Mouse (Mus musculus): ENCODE data around the gene Casp2. TPM values are rescaled to one million over a fixed set of nuclear protein-coding genes. Genes with fewer than 3 reads are reported as not detected.
A peak's percentile ranks its signal among the peaks of the same experiment; 100 is the strongest.

Casp2 gene
- 28.2 and 31.8 TPM in 2 replicates for polyA plus RNA-seq (2015; fragmentation: Nextera tagmentation; extraction: Ambion mirVana)

GRCm38 (mm10) chr6:42264626-42265312 is at the start of gene Casp2:
Casp2 (plus strand) TSS chr6:42264985.
- no peaks in the 10 kb centered on the region for H3K9me3 ChIP-seq (ENCODE audit: control insufficient read depth, low read length)
- H3K9ac ChIP-seq (ENCODE audit: low read depth, low read length) = peak within 1 kb of the TSS; percentile 98
- H3K4me3 ChIP-seq (ENCODE audit: low read length) = peak within 1 kb of the TSS; percentile 93
- H3K27me3 ChIP-seq (replicated peaks; ENCODE audit: control insufficient read depth, insufficient read depth, low read length) = no peaks in the 10 kb centered on the region
- peak within 1 kb of the TSS; percentile 92 for H3K27ac ChIP-seq (ENCODE audit: low read depth, low read length)
- H3K4me1 ChIP-seq (ENCODE audit: control insufficient read depth, insufficient read depth, low read depth, low read length) = peaks cover 7% of the 10 kb centered on the region
- H3K4me2 ChIP-seq (ENCODE audit: low read length) = peak within 1 kb of the TSS; percentile 75
- ATAC-seq = peak; percentile 100
- under 1% methylated on average over 43 of the region's 51 CpGs for WGBS
- H3K36me3 ChIP-seq (ENCODE audit: control insufficient read depth, insufficient read depth, low read length) = peaks cover 19% of the 10 kb centered on the region

GRCm38 (mm10) chr6:42215028-42215427 is 49.8 kb upstream of the Casp2 start, which contains the start of gene Tas2r144:
Tas2r144 (plus strand) TSS chr6:42215328.
- Histone ChIP-seq H3K27me3 (replicated peaks; ENCODE audit: control insufficient read depth, insufficient read depth, low read length) (no peaks in the 10 kb centered on the region), H3K4me1 (ENCODE audit: control insufficient read depth, insufficient read depth, low read depth, low read length) (no peaks in the 10 kb centered on the region), H3K4me3 (ENCODE audit: low read length) (no peak within 1 kb of the TSS), H3K27ac (ENCODE audit: low read depth, low read length) (no peak within 1 kb of the TSS), H3K9ac (ENCODE audit: low read depth, low read length) (no peak within 1 kb of the TSS), H3K36me3 (ENCODE audit: control insufficient read depth, insufficient read depth, low read length) (no peaks in the 10 kb centered on the region), H3K4me2 (ENCODE audit: low read length) (no peak within 1 kb of the TSS), H3K9me3 (ENCODE audit: control insufficient read depth, low read length) (no peaks in the 10 kb centered on the region)
- no peak for ATAC-seq
- 84% methylated on average over 2 of the region's 2 CpGs for WGBS

- no peaks in the 10 kb centered on the region for H3K27me3 ChIP-seq (replicated peaks; ENCODE audit: control insufficient read depth, insufficient read depth, low read length)
- 38% methylated on average over 3 of the region's 3 CpGs for WGBS
- no peak overlapping the region for H3K27ac ChIP-seq (ENCODE audit: low read depth, low read length)
- no peaks in the 10 kb centered on the region for H3K9me3 ChIP-seq (ENCODE audit: control insufficient read depth, low read length)
- H3K9ac ChIP-seq (ENCODE audit: low read depth, low read length) = no peak overlapping the region
- H3K4me3 ChIP-seq (ENCODE audit: low read length) = no peak overlapping the region
- H3K36me3 ChIP-seq (ENCODE audit: control insufficient read depth, insufficient read depth, low read length) = no peaks in the 10 kb centered on the region
- ATAC-seq = peak; percentile 56
- H3K4me2 ChIP-seq (ENCODE audit: low read length) = no peak overlapping the region
- H3K4me1 ChIP-seq (ENCODE audit: control insufficient read depth, insufficient read depth, low read depth, low read length) = no peaks in the 10 kb centered on the region
These were observed 42.5 kb upstream of the Casp2 start for GRCm38 (mm10) chr6:42222286-42222685.

- H3K4me1 ChIP-seq (ENCODE audit: control insufficient read depth, insufficient read depth, low read depth, low read length) = no peaks in the 10 kb centered on the region
- ATAC-seq = no peak
- H3K36me3 ChIP-seq (ENCODE audit: control insufficient read depth, insufficient read depth, low read length) = no peaks in the 10 kb centered on the region
- WGBS = 78% methylated on average over 4 of the region's 4 CpGs
- no peak overlapping the region for H3K4me3 ChIP-seq (ENCODE audit: low read length)
- no peaks in the 10 kb centered on the region for H3K27me3 ChIP-seq (replicated peaks; ENCODE audit: control insufficient read depth, insufficient read depth, low read length)
- H3K4me2 ChIP-seq (ENCODE audit: low read length) = no peak overlapping the region
- no peak overlapping the region for H3K9ac ChIP-seq (ENCODE audit: low read depth, low read length)
- H3K9me3 ChIP-seq (ENCODE audit: control insufficient read depth, low read length) = no peaks in the 10 kb centered on the region
- no peak overlapping the region for H3K27ac ChIP-seq (ENCODE audit: low read depth, low read length)
These were observed 39.7 kb upstream of the Casp2 start for GRCm38 (mm10) chr6:42225046-42225445.

- WGBS = 34% methylated on average over 17 of the region's 17 CpGs
- no peaks in the 10 kb centered on the region for H3K4me1 ChIP-seq (ENCODE audit: control insufficient read depth, insufficient read depth, low read depth, low read length)
- no peaks in the 10 kb centered on the region for H3K27me3 ChIP-seq (replicated peaks; ENCODE audit: control insufficient read depth, insufficient read depth, low read length)
- H3K4me3 ChIP-seq (ENCODE audit: low read length) = no peak overlapping the region
- H3K9me3 ChIP-seq (ENCODE audit: control insufficient read depth, low read length) = no peaks in the 10 kb centered on the region
- H3K9ac ChIP-seq (ENCODE audit: low read depth, low read length) = no peak overlapping the region
- 0 out of 2 replicates have a peak, but pooled peaks have one; percentile 50 for ATAC-seq
- H3K27ac ChIP-seq (ENCODE audit: low read depth, low read length) = no peak overlapping the region
- no peak overlapping the region for H3K4me2 ChIP-seq (ENCODE audit: low read length)
- H3K36me3 ChIP-seq (ENCODE audit: control insufficient read depth, insufficient read depth, low read length) = no peaks in the 10 kb centered on the region
These were observed 37.3 kb upstream of the Casp2 start for GRCm38 (mm10) chr6:42227240-42228101.

- 82% methylated on average over 4 of the region's 4 CpGs for WGBS
- H3K36me3 ChIP-seq (ENCODE audit: control insufficient read depth, insufficient read depth, low read length) = no peaks in the 10 kb centered on the region
- H3K27me3 ChIP-seq (replicated peaks; ENCODE audit: control insufficient read depth, insufficient read depth, low read length) = no peaks in the 10 kb centered on the region
- no peaks in the 10 kb centered on the region for H3K4me1 ChIP-seq (ENCODE audit: control insufficient read depth, insufficient read depth, low read depth, low read length)
- no peak overlapping the region for H3K4me3 ChIP-seq (ENCODE audit: low read length)
- H3K9ac ChIP-seq (ENCODE audit: low read depth, low read length) = no peak overlapping the region
- H3K4me2 ChIP-seq (ENCODE audit: low read length) = no peak overlapping the region
- no peak overlapping the region for H3K27ac ChIP-seq (ENCODE audit: low read depth, low read length)
- no peaks in the 10 kb centered on the region for H3K9me3 ChIP-seq (ENCODE audit: control insufficient read depth, low read length)
- ATAC-seq = no peak
These were observed 35.2 kb upstream of the Casp2 start for GRCm38 (mm10) chr6:42229610-42230009.

- no peak for ATAC-seq
These were observed 33.6 kb upstream of the Casp2 start for GRCm38 (mm10) chr6:42231191-42231590.

GRCm38 (mm10) chr6:42237276-42237805 is 27.4 kb upstream of the Casp2 start:
- no peak overlapping the region for H3K4me2 ChIP-seq (ENCODE audit: low read length)
- no peaks in the 10 kb centered on the region for H3K27me3 ChIP-seq (replicated peaks; ENCODE audit: control insufficient read depth, insufficient read depth, low read length)
- H3K9ac ChIP-seq (ENCODE audit: low read depth, low read length) = no peak overlapping the region
- H3K9me3 ChIP-seq (ENCODE audit: control insufficient read depth, low read length) = no peaks in the 10 kb centered on the region
- 70% methylated on average over 6 of the region's 6 CpGs for WGBS
- no peak overlapping the region for H3K4me3 ChIP-seq (ENCODE audit: low read length)
- no peak for ATAC-seq
- no peaks in the 10 kb centered on the region for H3K36me3 ChIP-seq (ENCODE audit: control insufficient read depth, insufficient read depth, low read length)
- H3K27ac ChIP-seq (ENCODE audit: low read depth, low read length) = no peak overlapping the region
- no peaks in the 10 kb centered on the region for H3K4me1 ChIP-seq (ENCODE audit: control insufficient read depth, insufficient read depth, low read depth, low read length)

More at GRCm38 (mm10) chr6:42231191-42231590, 33.6 kb upstream of the Casp2 start:
- Histone ChIP-seq H3K4me2 (ENCODE audit: low read length) (no peak overlapping the region), H3K27ac (ENCODE audit: low read depth, low read length) (no peak overlapping the region), H3K4me1 (ENCODE audit: control insufficient read depth, insufficient read depth, low read depth, low read length) (no peaks in the 10 kb centered on the region), H3K9me3 (ENCODE audit: control insufficient read depth, low read length) (no peaks in the 10 kb centered on the region), H3K27me3 (replicated peaks; ENCODE audit: control insufficient read depth, insufficient read depth, low read length) (no peaks in the 10 kb centered on the region), H3K9ac (ENCODE audit: low read depth, low read length) (no peak overlapping the region), H3K36me3 (ENCODE audit: control insufficient read depth, insufficient read depth, low read length) (no peaks in the 10 kb centered on the region), H3K4me3 (ENCODE audit: low read length) (no peak overlapping the region)
- 87% methylated on average over 3 of the region's 3 CpGs for WGBS
